Mouse (Mus musculus): ENCODE results near the gene Morc3. TPM values are rescaled to one million over a fixed set of nuclear protein-coding genes. Genes with fewer than 3 reads are reported as not detected.

Morc3 gene
- polyA plus RNA-seq, 1 experiment: 34.2 TPM

DNA sequence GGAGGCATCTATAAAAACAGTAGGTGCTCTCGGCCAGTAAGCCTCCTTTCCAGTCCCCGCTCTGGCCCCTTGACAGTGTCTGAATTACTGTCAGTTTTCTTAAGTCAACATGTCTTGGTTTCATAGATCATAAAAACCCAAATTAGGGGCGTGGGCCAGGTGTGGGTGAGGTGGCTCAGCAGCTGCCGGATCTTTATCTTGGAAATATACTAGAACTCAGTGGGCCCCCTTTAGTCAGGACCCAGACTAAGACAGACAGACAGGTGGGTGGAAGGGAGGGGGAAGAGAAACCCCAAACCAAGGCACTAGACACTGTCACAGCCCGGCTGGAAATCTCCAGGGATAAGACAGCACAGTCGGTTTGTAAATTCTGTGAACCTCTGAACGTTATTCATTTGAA, 91.9 kb downstream of the Morc3 start:
- Histone ChIP-seq H3K4me1 (ENCODE audit: control insufficient read depth, insufficient read depth, low read length) (no peaks in the 10 kb centered on the region; the same call in 1 of the 2 replicates), H3K27ac (ENCODE audit: control insufficient read depth, insufficient read depth, low read depth, low read length, poor library complexity) (no peak overlapping the region), H3K4me3 (replicated peaks; ENCODE audit: control insufficient read depth, low read depth, low read length) (no peak overlapping the region)
- no peak for TF ChIP-seq CTCF (IDR thresholded peaks at IDR 0.05; ENCODE audit: control insufficient read depth, insufficient read depth, low read length)
- TF ChIP-seq POLR2A (IDR thresholded peaks at IDR 0.05; ENCODE audit: borderline replicate concordance, control insufficient read depth, low read depth, low read length): no peak
- 85% methylated on average over 7 of the region's 7 CpGs for WGBS

Other genes with a start within 250 kb of the Morc3 start
- gene Setd4, start 228.1 kb upstream of the Morc3 start, polyA plus RNA-seq (2011; ENCODE audit: insufficient read depth, insufficient read length, low replicate concordance, missing spikeins): 17.1 TPM in 2 replicates
- 6.8 and 12.3 TPM in 2 replicates for gene Cbr1, start 226.3 kb upstream of the Morc3 start, polyA plus RNA-seq (2011; ENCODE audit: insufficient read depth, insufficient read length, low replicate concordance, missing spikeins)
- gene Gm5678, start 204.0 kb upstream of the Morc3 start, polyA plus RNA-seq (2011; ENCODE audit: insufficient read depth, insufficient read length, low replicate concordance, missing spikeins): not detected in 2 replicates
- gene Cbr3, start 148.9 kb upstream of the Morc3 start, polyA plus RNA-seq (2011; ENCODE audit: insufficient read depth, insufficient read length, low replicate concordance, missing spikeins): 1.7 and 2.6 TPM in 2 replicates
- 36.9 and 49.2 TPM in 2 replicates for gene Dop1b, start 120.2 kb upstream of the Morc3 start, polyA plus RNA-seq (2011; ENCODE audit: insufficient read depth, insufficient read length, low replicate concordance, missing spikeins)
- 22.1 and 39.4 TPM in 2 replicates for gene Chaf1b, start 51.8 kb downstream of the Morc3 start, polyA plus RNA-seq (2011; ENCODE audit: insufficient read depth, insufficient read length, low replicate concordance, missing spikeins)
- not detected in 2 replicates for gene Cldn14, start 176.7 kb downstream of the Morc3 start, polyA plus RNA-seq (2011; ENCODE audit: insufficient read depth, insufficient read length, low replicate concordance, missing spikeins)